Mouse (Mus musculus): Measurements from ENCODE around the gene Cracr2a.

Cracr2a gene

GRCm38 (mm10) chr6:127561231-127562020, at the start of gene Cracr2a:
Cracr2a (plus strand) TSS chr6:127561338.
- DNase-seq (ENCODE audit: low read depth, low spot score): peak; percentile 90

- peak; percentile 40 for DNase-seq (ENCODE audit: low read depth, low spot score)
These were observed 47.4 kb upstream of the Cracr2a start for GRCm38 (mm10) chr6:127513776-127514175.

GRCm38 (mm10) chr6:127521176-127521575, 40.0 kb upstream of the Cracr2a start:
- no peak for DNase-seq (ENCODE audit: low read depth, low spot score)

- no peak for DNase-seq (ENCODE audit: low read depth, low spot score)
These were observed 38.8 kb upstream of the Cracr2a start for GRCm38 (mm10) chr6:127522326-127522725.

GRCm38 (mm10) chr6:127524442-127524841, 36.7 kb upstream of the Cracr2a start:
- DNase-seq (ENCODE audit: low read depth, low spot score): peak; percentile 94

GRCm38 (mm10) chr6:127528625-127529024, 32.5 kb upstream of the Cracr2a start:
- DNase-seq (ENCODE audit: low read depth, low spot score): no peak

- no peak for DNase-seq (ENCODE audit: low read depth, low spot score)
These were observed 31.7 kb upstream of the Cracr2a start for GRCm38 (mm10) chr6:127529451-127529850.

GRCm38 (mm10) chr6:127530206-127530605, 30.9 kb upstream of the Cracr2a start:
- DNase-seq (ENCODE audit: low read depth, low spot score): no peak

GRCm38 (mm10) chr6:127531412-127532205, 29.5 kb upstream of the Cracr2a start:
- DNase-seq (ENCODE audit: low read depth, low spot score): no peak

- DNase-seq (ENCODE audit: low read depth, low spot score): no peak
These were observed 28.8 kb upstream of the Cracr2a start for GRCm38 (mm10) chr6:127532304-127532703.

GRCm38 (mm10) chr6:127533766-127534165, 27.4 kb upstream of the Cracr2a start:
- no peak for DNase-seq (ENCODE audit: low read depth, low spot score)

- DNase-seq (ENCODE audit: low read depth, low spot score): no peak
These were observed 24.1 kb upstream of the Cracr2a start for GRCm38 (mm10) chr6:127537035-127537434.

- DNase-seq (ENCODE audit: low read depth, low spot score): no peak
These were observed 23.0 kb upstream of the Cracr2a start for GRCm38 (mm10) chr6:127538118-127538517.

GRCm38 (mm10) chr6:127539226-127539625, 21.9 kb upstream of the Cracr2a start:
- no peak for DNase-seq (ENCODE audit: low read depth, low spot score)

GRCm38 (mm10) chr6:127539659-127540058, 21.5 kb upstream of the Cracr2a start:
- DNase-seq (ENCODE audit: low read depth, low spot score): peak; percentile 19

GRCm38 (mm10) chr6:127540517-127540916, 20.6 kb upstream of the Cracr2a start:
- DNase-seq (ENCODE audit: low read depth, low spot score): no peak

- peak; percentile 91 for DNase-seq (ENCODE audit: low read depth, low spot score)
These were observed 19.3 kb upstream of the Cracr2a start for GRCm38 (mm10) chr6:127541617-127542374.

- no peak for DNase-seq (ENCODE audit: low read depth, low spot score)
These were observed 14.5 kb upstream of the Cracr2a start for GRCm38 (mm10) chr6:127546676-127547075.

- peak; percentile 19 for DNase-seq (ENCODE audit: low read depth, low spot score)
These were observed 8.2 kb upstream of the Cracr2a start for GRCm38 (mm10) chr6:127552940-127553339.

- no peak for DNase-seq (ENCODE audit: low read depth, low spot score)
These were observed 5.6 kb upstream of the Cracr2a start for GRCm38 (mm10) chr6:127555553-127555952.

- no peak for DNase-seq (ENCODE audit: low read depth, low spot score)
These were observed 287 bp upstream of the Cracr2a start for GRCm38 (mm10) chr6:127560872-127561230.

- no peak for DNase-seq (ENCODE audit: low read depth, low spot score)
These were observed 2.4 kb downstream of the Cracr2a start for GRCm38 (mm10) chr6:127563511-127563910.
